Mouse (Mus musculus) myocyte (in vitro differentiated cells): ENCODE measurements around the gene Trappc2. TPM values are rescaled to one million over a fixed set of nuclear protein-coding genes. Genes with fewer than 3 reads are reported as not detected.

Source experiments
- H3K27me3 ChIP-seq: one replicate; pipeline ENCODE4 v1.6.1; 2011; ENCODE audit not compliant: control insufficient read depth, insufficient read depth, insufficient read length
- H3K36me3 ChIP-seq: one replicate; pipeline ENCODE4 v1.6.1; 2011; ENCODE audit not compliant: control insufficient read depth, insufficient read depth
- H3K4me2 ChIP-seq: one replicate; pipeline ENCODE4 v1.6.1; 2011; ENCODE audit warnings: low read depth, control low read depth
- H3K4me3 ChIP-seq: one replicate; pipeline ENCODE4 v1.5.1; 2011; ENCODE audit warnings: mild to moderate bottlenecking, control low read depth, moderate library complexity
- H3K79me2 ChIP-seq: one replicate; pipeline ENCODE4 v1.6.1; 2011; ENCODE audit not compliant: control insufficient read depth, insufficient read depth
- H3ac ChIP-seq: one replicate; pipeline ENCODE4 v1.6.1; 2011; ENCODE audit not compliant: control insufficient read depth, insufficient read length
- CEBPB ChIP-seq: IDR thresholded peaks from 2 replicates; pipeline ENCODE4 v1.6.1; 2011; ENCODE audit warnings: mild to moderate bottlenecking, moderate library complexity; ENCODE audit not compliant: poor library complexity, insufficient read depth, severe bottlenecking
- E2F4 ChIP-seq: IDR thresholded peaks from one replicate; pipeline ENCODE4 v1.6.1; 2011; ENCODE audit warnings: mild to moderate bottlenecking, control low read depth, moderate library complexity; ENCODE audit not compliant: insufficient read depth
- MAX ChIP-seq: IDR thresholded peaks from one replicate; pipeline ENCODE4 v1.6.1; 2011; ENCODE audit warnings: low read depth, mild to moderate bottlenecking, control low read depth
- MYOD1 ChIP-seq, 3 experiments: IDR thresholded peaks; one replicate each; pipeline ENCODE4 v1.6.1; 2011; ENCODE audit warnings: control low read depth in 2 of 3, low read depth in 2 of 3, mild to moderate bottlenecking in 2 of 3, moderate library complexity in 1 of 3; ENCODE audit not compliant: insufficient read length in 2 of 3, control insufficient read depth in 1 of 3
- MYOG ChIP-seq, 3 experiments: IDR thresholded peaks; one replicate each; pipeline ENCODE4 v1.6.1; 2011; ENCODE audit warnings: control low read depth in 2 of 3, low read depth in 2 of 3, mild to moderate bottlenecking in 2 of 3; ENCODE audit not compliant: insufficient read length in 2 of 3, control insufficient read depth in 1 of 3, insufficient read depth in 1 of 3
- POLR2A ChIP-seq: IDR thresholded peaks from one replicate; pipeline ENCODE4 v1.6.1; 2011; ENCODE audit warnings: low read depth, mild to moderate bottlenecking, control low read depth, moderate library complexity; ENCODE audit not compliant: insufficient read length
- POLR2AphosphoS2 ChIP-seq: IDR thresholded peaks from one replicate; pipeline ENCODE4 v1.6.1; 2011; ENCODE audit warnings: low read depth, control low read depth; ENCODE audit not compliant: insufficient read length
- REST ChIP-seq: IDR thresholded peaks from one replicate; pipeline ENCODE4 v1.6.1; 2011; ENCODE audit warnings: mild to moderate bottlenecking, control low read depth, moderate library complexity; ENCODE audit not compliant: insufficient read depth, insufficient read length
- SRF ChIP-seq: IDR thresholded peaks from one replicate; pipeline ENCODE4 v1.6.1; 2011; ENCODE audit warnings: low read depth; ENCODE audit not compliant: control insufficient read depth, insufficient read length
- TCF12 ChIP-seq: IDR thresholded peaks from one replicate; pipeline ENCODE4 v1.6.1; 2011; ENCODE audit warnings: mild to moderate bottlenecking, control low read depth; ENCODE audit not compliant: poor library complexity, insufficient read depth, severe bottlenecking
- TCF3 ChIP-seq: IDR thresholded peaks from one replicate; pipeline ENCODE4 v1.6.1; 2011; ENCODE audit warnings: low read depth, control low read depth; ENCODE audit not compliant: insufficient read length
- USF1 ChIP-seq: IDR thresholded peaks from one replicate; pipeline ENCODE4 v1.6.1; 2011; ENCODE audit warnings: low read depth, mild to moderate bottlenecking, control low read depth, moderate library complexity
- polyA plus RNA-seq: library from polyadenylated mRNA; unstranded; fragments of >200 nt; fragmentation: generic; extraction: Trizol; gene quantifications from one replicate; pipeline ENCODE4 v1.2.1, GENCODE M21; 2012; ENCODE audit warnings: missing spikeins

Trappc2 gene
- polyA plus RNA-seq, 1 experiment: 7.1 TPM

GRCm38 (mm10) chrX:166444552-166444951 lies 4.2 kb downstream of the Trappc2 start:
- Histone ChIP-seq H3K4me3 (no peak overlapping the region), H3K79me2 (peaks cover 14% of the 10 kb centered on the region), H3K27me3 (no peaks in the 10 kb centered on the region), H3ac (no peak overlapping the region), H3K4me2 (no peak overlapping the region), H3K36me3 (no peaks in the 10 kb centered on the region)
- TF ChIP-seq REST (no peak), E2F4 (no peak), POLR2AphosphoS2 (no peak), MYOG (IDR thresholded peaks at IDR 0.05; ENCODE audit: control insufficient read depth in 1 of 3, insufficient read depth in 1 of 3, insufficient read length in 2 of 3, low read depth in 2 of 3) (no peak)

- Histone ChIP-seq H3K4me2 (no peak overlapping the region), H3K27me3 (no peaks in the 10 kb centered on the region), H3K36me3 (no peaks in the 10 kb centered on the region), H3ac (no peak overlapping the region), H3K4me3 (no peak overlapping the region), H3K79me2 (no peaks in the 10 kb centered on the region)
- no peak for TF ChIP-seq POLR2A
- no peak for TF ChIP-seq TCF3
- no peak for TF ChIP-seq MYOD1 (IDR thresholded peaks at IDR 0.05; ENCODE audit: control insufficient read depth in 1 of 3, insufficient read length in 2 of 3, low read depth in 2 of 3)
- no peak for TF ChIP-seq POLR2AphosphoS2
- TF ChIP-seq SRF: no peak
- no peak for TF ChIP-seq REST
- no peak for TF ChIP-seq USF1
- TF ChIP-seq TCF12: no peak
- TF ChIP-seq E2F4: no peak
- no peak for TF ChIP-seq CEBPB
- TF ChIP-seq MAX: no peak
- TF ChIP-seq MYOG (IDR thresholded peaks at IDR 0.05; ENCODE audit: control insufficient read depth in 1 of 3, insufficient read depth in 1 of 3, insufficient read length in 2 of 3, low read depth in 2 of 3): no peak
Measured at GRCm38 (mm10) chrX:166453532-166453931, 13.2 kb downstream of the Trappc2 start.

GRCm38 (mm10) chrX:166454331-166454730 lies 14.0 kb downstream of the Trappc2 start:
- Histone ChIP-seq H3K4me2 (no peak overlapping the region), H3K27me3 (no peaks in the 10 kb centered on the region), H3K36me3 (no peaks in the 10 kb centered on the region), H3K4me3 (no peak overlapping the region), H3K79me2 (peaks cover under 1% of the 10 kb centered on the region), H3ac (no peak overlapping the region)
- TF ChIP-seq TCF3 (no peak), POLR2A (no peak), REST (no peak), MAX (no peak), MYOD1 (IDR thresholded peaks at IDR 0.05; ENCODE audit: control insufficient read depth in 1 of 3, insufficient read length in 2 of 3, low read depth in 2 of 3) (no peak), CEBPB (no peak), SRF (no peak)

- no peak for TF ChIP-seq CEBPB
- TF ChIP-seq SRF: no peak
- TF ChIP-seq E2F4: no peak
- no peak for TF ChIP-seq POLR2AphosphoS2
- TF ChIP-seq TCF3: no peak
- TF ChIP-seq TCF12: no peak
- TF ChIP-seq MAX: no peak
- TF ChIP-seq REST: no peak
- TF ChIP-seq USF1: no peak
- TF ChIP-seq MYOG (IDR thresholded peaks at IDR 0.05; ENCODE audit: control insufficient read depth in 1 of 3, insufficient read depth in 1 of 3, insufficient read length in 2 of 3, low read depth in 2 of 3): no peak
- TF ChIP-seq MYOD1 (IDR thresholded peaks at IDR 0.05; ENCODE audit: control insufficient read depth in 1 of 3, insufficient read length in 2 of 3, low read depth in 2 of 3): no peak
- no peak for TF ChIP-seq POLR2A
- no peaks in the 10 kb centered on the region for H3K36me3 ChIP-seq
- peaks cover 12% of the 10 kb centered on the region for H3K79me2 ChIP-seq
Measured at GRCm38 (mm10) chrX:166455525-166455924, 15.2 kb downstream of the Trappc2 start.

GRCm38 (mm10) chrX:166468321-166468720 lies 27.9 kb downstream of the Trappc2 start:
- TF ChIP-seq POLR2A (no peak), USF1 (no peak)
- H3K79me2 ChIP-seq: peaks cover 87% of the 10 kb centered on the region
- H3K27me3 ChIP-seq: no peaks in the 10 kb centered on the region
- H3K4me3 ChIP-seq: no peak overlapping the region
- H3K4me2 ChIP-seq: no peak overlapping the region
- H3K36me3 ChIP-seq: no peaks in the 10 kb centered on the region
- no peak overlapping the region for H3ac ChIP-seq

More at GRCm38 (mm10) chrX:166455525-166455924, 15.2 kb downstream of the Trappc2 start:
- H3ac ChIP-seq: no peak overlapping the region
- no peak overlapping the region for H3K4me3 ChIP-seq
- no peaks in the 10 kb centered on the region for H3K27me3 ChIP-seq
- H3K4me2 ChIP-seq: no peak overlapping the region
